In the genomic region with DNA sequence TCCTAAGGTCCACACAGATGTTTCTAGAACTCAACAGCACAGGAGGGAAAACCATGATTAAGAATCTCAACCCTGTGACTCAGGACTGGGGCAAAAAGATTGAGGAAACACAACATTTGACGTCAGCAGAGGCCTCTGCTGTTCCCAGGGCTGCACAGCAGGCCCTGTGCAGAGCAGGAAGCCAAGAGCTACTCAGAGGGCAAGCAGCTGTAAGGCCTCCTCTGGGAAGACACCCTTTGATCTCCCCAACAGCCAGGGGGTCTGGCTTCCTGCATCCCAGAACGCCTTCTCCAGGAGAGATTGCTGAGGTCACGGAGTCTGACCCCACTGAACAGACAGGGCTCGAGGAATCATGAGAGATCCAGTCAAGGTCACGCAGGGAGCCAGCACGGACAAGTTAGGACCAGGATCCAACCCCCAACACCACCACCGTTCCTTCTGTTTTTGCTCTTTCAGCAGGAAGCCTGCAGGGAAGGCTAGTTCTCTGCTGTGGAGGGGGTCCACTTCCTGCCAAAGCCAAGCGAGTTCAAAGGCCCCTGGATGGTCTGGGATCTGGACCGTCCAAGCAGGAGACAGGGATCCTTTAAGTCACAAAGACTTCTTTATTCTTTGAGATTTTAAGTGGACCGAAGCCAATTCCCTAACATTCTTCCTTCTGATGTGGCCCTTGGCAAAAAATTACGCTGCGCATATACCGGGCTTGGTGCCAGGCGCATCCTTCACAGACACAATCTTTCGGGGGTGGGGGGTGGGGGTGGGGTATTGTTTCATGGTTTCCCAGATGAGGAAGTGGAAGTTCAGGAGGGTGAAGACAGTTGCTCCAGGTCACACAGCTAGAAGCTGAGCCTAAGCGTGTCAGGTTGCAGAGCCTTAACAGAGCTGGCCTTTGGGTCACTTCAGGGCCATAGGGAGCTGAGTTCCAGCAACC, we compare ENCODE assay signal across 8 mouse cellular contexts. TPM values are rescaled to one million over a fixed set of nuclear protein-coding genes. Genes with fewer than 3 reads are reported as not detected.
DNase-seq lines count a peak whose midpoint lies in the region; ATAC-seq and TF ChIP-seq lines count a peak whose summit lies in the region.

No protein-coding gene starts in this region.

- peak; percentile 83 for ATAC-seq in lung, postnatal 0 days

- peak; percentile 34 to 44 for DNase-seq in cerebellum, postnatal 10 days
- no peak for DNase-seq in cerebellum, adult 2 months
- DNase-seq in embryo, embryonic 11 days, result peak; percentile 58
- DNase-seq in heart, embryonic 10.5 days (ENCODE audit: low spot score), result peak; percentile 88
- peak; percentile 39 to 60 for DNase-seq in kidney, adult 8-10 months
- peak; percentile 83 for DNase-seq in lung, postnatal 0 days (ENCODE audit: low spot score)
- DNase-seq in right cerebral cortex, postnatal 14 days, result peak; percentile 29
- no peak for DNase-seq in retina, embryonic 14.5 days (ENCODE audit: low spot score)

- no peaks in the 10 kb centered on the region for H3K27me3 ChIP-seq in cerebellum, adult 2 months (ENCODE audit: control insufficient read depth, insufficient read depth, low read length)
- H3K27me3 ChIP-seq in heart, embryonic 10.5 days (ENCODE audit: insufficient read depth, poor library complexity, severe bottlenecking), result no peaks in the 10 kb centered on the region
- no peaks in the 10 kb centered on the region for H3K27me3 ChIP-seq in lung, postnatal 0 days (replicated peaks; ENCODE audit: insufficient read depth, low read length)

- H3K4me1 ChIP-seq in cerebellum, adult 2 months (ENCODE audit: control insufficient read depth, insufficient read depth, low read length), result no peaks in the 10 kb centered on the region
- peaks cover 54% of the 10 kb centered on the region for H3K4me1 ChIP-seq in heart, embryonic 10.5 days
- peaks cover 16% of the 10 kb centered on the region for H3K4me1 ChIP-seq in lung, postnatal 0 days (ENCODE audit: insufficient read depth, low read depth, low read length)

- no peaks in the 10 kb centered on the region for H3K36me3 ChIP-seq in heart, embryonic 10.5 days
- H3K36me3 ChIP-seq in lung, postnatal 0 days (ENCODE audit: insufficient read depth, low read length), result no peaks in the 10 kb centered on the region

- H3K9me3 ChIP-seq in heart, embryonic 10.5 days, result no peaks in the 10 kb centered on the region
- no peaks in the 10 kb centered on the region for H3K9me3 ChIP-seq in lung, postnatal 0 days (ENCODE audit: low read length)

- 0 out of 2 replicates have a peak, but pooled peaks have one; percentile 20 for TF ChIP-seq EP300 in lung, postnatal 0 days (IDR thresholded peaks at IDR 0.05)

- H3K27ac ChIP-seq in cerebellum, adult 2 months (ENCODE audit: insufficient read depth, low read length), result no peak overlapping the region
- peak overlapping the region; percentile 83 for H3K27ac ChIP-seq in heart, embryonic 10.5 days
- peak overlapping the region; percentile 22 for H3K27ac ChIP-seq in lung, postnatal 0 days (ENCODE audit: low read length)

- H3K9ac ChIP-seq in lung, postnatal 0 days (replicated peaks; ENCODE audit: low read depth), result no peak overlapping the region; the same call in 1 of the 2 replicates

- TF ChIP-seq CTCF in cerebellum, adult 2 months (IDR thresholded peaks at IDR 0.05; ENCODE audit: borderline replicate concordance, insufficient read depth, low read depth, low read length), result no peak
- TF ChIP-seq CTCF in lung, postnatal 0 days (IDR thresholded peaks at IDR 0.05), result 0 out of 2 replicates have a peak, but pooled peaks have one; percentile 1

- no peak overlapping the region for H3K4me2 ChIP-seq in lung, postnatal 0 days (replicated peaks; ENCODE audit: low read depth, low read length)

- no peak for TF ChIP-seq POLR2A in cerebellum, adult 2 months (IDR thresholded peaks at IDR 0.05; ENCODE audit: borderline replicate concordance, insufficient read depth, low read length)

- WGBS in cerebellum, adult 2 months, result 36% methylated on average over 16 of the region's 16 CpGs
- WGBS in heart, embryonic 10.5 days, result 34% methylated on average over 16 of the region's 16 CpGs
- WGBS in lung, postnatal 0 days, result 12% methylated on average over 16 of the region's 16 CpGs

- H3K4me3 ChIP-seq in cerebellum, adult 2 months (replicated peaks; ENCODE audit: insufficient read depth, low read depth, low read length), result no peak overlapping the region
- H3K4me3 ChIP-seq in heart, embryonic 10.5 days, result no peak overlapping the region
- H3K4me3 ChIP-seq in lung, postnatal 0 days (ENCODE audit: low read depth, low read length), result no peak overlapping the region

RNA-seq across cellular contexts. Expression of a gene that starts 34.2 kb away (rescaled TPM):
- 24.8 and 25.5 TPM in 2 replicates for polyA plus RNA-seq in cerebellum, adult 2 months (2012; rRNA removed)
- polyA plus RNA-seq in heart, embryonic 10.5 days (2016; fragmentation: Nextera tagmentation; extraction: Ambion mirVana), result 20.7 and 35.9 TPM in 2 replicates
- polyA plus RNA-seq in lung, postnatal 0 days (2015; fragmentation: Nextera tagmentation; extraction: Ambion mirVana), result 21.6 and 23.8 TPM in 2 replicates

RNA-seq across cellular contexts. Expression of a gene that starts 43.3 kb away (rescaled TPM):
- polyA plus RNA-seq in cerebellum, adult 2 months (2012; rRNA removed), result 107 and 129 TPM in 2 replicates
- 4.1 and 6.5 TPM in 2 replicates for polyA plus RNA-seq in heart, embryonic 10.5 days (2016; fragmentation: Nextera tagmentation; extraction: Ambion mirVana)
- polyA plus RNA-seq in lung, postnatal 0 days (2015; fragmentation: Nextera tagmentation; extraction: Ambion mirVana), result 2.5 and 3.3 TPM in 2 replicates

Comparison
In these comparisons a context has a peak if more than half of its experiments do, and no peak if none do; other contexts are left out.
1. DNase-seq: peak in cerebellum, postnatal 10 days (2 of 2), embryo, embryonic 11 days (single experiment), heart, embryonic 10.5 days (single experiment), kidney, adult 8-10 months (2 of 2), lung, postnatal 0 days (single experiment) and right cerebral cortex, postnatal 14 days (single experiment); none in cerebellum, adult 2 months (0 of 2) and retina, embryonic 14.5 days (single experiment).
2. RNA of a gene that starts 43.3 kb away (polyA plus RNA-seq): 107 to 129 TPM in cerebellum, adult 2 months; 4.1 to 6.5 TPM in heart, embryonic 10.5 days and 2.5 to 3.3 TPM in lung, postnatal 0 days; every median in the first group is over 10 times any median in the second.